Mouse (Mus musculus): ENCODE measurements around the gene Lst1.
"Not testable (repeated sequence)": the region's sequence is repeated elsewhere in the genome, so short reads cannot be mapped to it uniquely, and the experiment has no call there.

Gene Lst1

DNA sequence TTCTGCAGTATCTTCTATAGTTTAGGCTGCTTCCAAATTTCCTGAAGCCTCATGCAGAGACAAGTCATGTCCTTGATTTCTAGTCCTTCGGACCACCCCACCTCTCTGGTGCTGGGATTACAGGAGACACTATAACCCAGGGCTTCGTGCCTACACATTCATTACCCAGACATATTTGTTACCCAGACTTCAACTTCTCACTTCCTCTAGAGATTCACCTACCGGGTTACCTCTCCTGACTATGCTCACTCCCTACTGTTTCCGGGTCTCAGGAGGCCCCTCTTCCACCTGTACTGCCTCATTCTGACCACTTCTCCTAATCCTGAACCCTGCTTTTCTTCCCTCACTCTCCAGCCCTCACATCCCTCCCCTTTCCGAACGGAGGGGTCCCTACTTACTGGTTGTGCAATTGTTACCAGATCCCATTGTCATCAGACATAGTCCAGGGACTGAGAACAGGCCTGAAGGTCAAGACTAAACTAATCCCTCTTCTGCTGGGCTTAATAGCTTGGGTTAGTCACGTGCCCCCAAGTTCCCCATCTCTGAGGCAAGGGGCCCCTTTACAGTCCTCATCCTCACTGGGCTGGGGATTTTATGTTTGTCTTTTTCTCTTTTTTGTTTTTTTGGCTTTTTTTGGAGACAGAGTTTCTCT is at the start of gene Lst1:
Gene Lst1, minus strand, starts transcription at position 481 of the 652 bp plus-strand sequence.
- no peak for DNase-seq (ENCODE audit: low spot score)

DNA sequence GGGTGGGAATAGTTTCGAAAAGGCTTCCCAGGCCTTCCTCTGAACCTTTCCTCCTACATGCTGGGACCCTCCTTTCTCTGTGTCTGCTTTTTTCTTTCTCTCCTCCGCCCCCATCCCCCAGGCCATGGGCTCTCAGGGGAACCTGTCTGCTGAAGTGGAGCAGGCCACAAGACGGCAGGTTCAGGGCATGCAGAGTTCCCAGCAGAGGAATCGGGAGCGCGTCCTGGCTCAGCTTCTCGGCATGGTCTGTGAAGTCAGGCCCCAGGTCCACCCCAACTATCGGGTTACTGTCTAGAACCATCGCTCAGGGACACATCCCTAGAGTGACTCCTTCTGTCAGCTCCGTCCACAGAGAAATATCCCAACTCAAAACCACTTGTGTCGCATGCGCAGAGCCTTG is 49.3 kb upstream of the Lst1 start:
- no peak for DNase-seq (ENCODE audit: low spot score)

DNA sequence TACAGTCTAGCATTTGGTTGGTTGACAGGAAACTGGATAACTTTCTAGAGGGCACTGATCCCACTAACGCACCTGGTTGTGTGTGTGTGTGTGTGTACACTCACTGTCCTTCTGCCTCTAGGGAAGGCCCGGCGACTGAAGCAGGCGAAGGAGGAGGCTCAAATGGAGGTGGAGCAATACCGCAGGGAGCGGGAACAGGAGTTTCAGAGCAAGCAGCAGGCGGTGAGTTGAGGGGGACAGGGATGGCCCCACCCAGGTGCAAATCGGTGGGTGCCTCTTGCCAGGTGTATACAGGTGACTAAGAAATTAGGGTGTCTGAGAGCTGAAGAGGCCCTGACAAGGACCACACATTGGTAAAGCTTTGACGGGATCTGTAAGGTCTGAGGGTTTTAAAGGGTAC is 48.8 kb upstream of the Lst1 start:
- no peak for DNase-seq (ENCODE audit: low spot score)

DNA sequence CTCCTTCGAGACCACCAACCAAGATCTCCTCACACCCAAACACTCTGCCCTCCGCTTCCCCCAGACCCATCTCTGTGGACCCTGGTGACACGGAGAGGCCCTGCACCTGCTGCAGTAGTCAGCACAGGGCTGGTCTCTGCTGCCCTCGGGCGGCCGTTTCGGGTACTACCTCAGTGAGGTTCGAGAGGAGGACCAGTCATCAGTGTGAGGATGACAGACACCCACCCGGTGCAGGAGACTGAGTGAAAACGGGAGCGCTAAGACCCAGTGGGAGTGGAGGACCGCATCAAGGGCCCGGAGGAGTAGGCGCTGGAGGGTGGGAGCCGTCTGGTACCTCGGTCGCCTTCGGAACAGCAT is 48.1 kb upstream of the Lst1 start:
- DNase-seq (ENCODE audit: low spot score): peak; percentile 96

DNA sequence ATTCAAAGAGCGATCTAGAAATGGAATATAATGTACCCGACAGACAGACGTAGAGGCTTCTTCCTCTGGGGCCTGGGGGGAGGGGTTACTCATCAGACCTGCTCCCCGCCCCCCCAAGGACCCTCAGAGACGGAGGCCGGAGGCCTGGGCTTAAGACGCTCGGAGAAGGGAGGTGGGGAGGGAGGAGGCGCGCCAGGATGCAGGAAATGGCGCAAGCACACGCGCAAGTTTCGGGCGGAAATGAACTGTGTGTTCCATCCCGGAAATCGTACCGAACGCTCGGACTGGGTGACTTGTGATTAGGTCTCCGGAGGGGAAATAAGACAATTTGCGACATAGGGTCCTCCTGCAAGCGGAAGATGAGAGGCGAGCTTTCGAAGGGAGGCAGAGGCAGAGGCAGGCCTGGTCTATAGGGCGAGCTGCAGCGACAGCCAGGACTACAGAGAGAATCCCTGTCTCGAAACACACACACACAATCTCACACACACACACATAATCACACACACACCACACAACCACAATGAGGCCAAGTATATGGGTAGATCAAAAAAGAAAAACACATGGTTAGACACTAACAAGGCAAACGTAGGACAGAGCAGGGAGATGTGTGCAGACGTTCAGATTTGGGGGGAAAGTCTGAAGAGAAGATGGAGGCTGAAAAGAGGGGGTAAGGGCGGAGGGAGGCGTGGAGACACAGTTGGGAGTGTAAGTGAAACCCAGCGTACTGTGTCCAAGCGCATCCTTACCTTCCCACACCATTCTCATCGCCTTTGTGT is 47.6 kb upstream of the Lst1 start, which contains the start of gene Nfkbil1:
Gene Nfkbil1, minus strand, starts transcription at position 179 of the 776 bp plus-strand sequence.
- DNase-seq (ENCODE audit: low spot score): peak; percentile 91

DNA sequence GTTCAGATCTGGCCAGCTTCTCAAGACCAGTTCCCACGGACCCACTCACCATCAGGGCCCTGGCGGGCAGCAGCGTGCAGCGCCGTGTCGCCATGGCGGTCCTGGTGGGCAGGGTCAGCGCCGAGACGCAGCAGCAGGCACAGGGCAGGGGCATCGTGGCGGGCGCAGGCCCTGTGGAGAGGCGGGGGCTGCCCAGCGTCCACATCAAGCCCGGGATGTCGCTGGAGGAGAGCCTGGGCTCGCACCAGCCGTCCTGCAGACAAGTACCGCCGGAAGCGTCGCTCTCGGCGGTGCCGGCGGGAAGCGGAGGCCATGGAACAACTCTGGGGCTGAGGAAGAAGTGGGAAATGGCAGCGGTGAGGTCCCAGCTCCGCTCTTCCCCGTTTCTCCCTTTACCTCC is 46.7 kb upstream of the Lst1 start:
- DNase-seq (ENCODE audit: low spot score): no peak

DNA sequence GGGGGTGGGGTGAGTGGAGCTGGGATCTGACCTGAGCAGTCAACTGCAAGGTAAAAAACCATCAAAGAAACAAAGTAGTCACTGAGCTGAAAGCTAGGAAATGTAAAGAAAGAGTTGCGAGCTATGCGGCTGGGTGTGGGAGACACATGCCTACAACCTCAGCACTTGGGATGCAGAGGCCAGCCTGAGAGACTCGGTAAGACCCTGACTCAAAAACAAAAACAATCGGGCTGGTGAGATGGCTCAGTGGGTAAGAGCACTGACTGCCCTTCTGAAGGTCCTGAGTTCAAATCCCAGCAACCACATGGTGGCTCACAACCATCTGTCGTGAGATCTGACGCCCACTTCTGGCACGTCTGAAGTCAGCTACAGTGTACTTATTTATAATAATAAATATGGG is 45.9 kb upstream of the Lst1 start:
- not testable (repeated sequence) for DNase-seq (ENCODE audit: low spot score)

DNA sequence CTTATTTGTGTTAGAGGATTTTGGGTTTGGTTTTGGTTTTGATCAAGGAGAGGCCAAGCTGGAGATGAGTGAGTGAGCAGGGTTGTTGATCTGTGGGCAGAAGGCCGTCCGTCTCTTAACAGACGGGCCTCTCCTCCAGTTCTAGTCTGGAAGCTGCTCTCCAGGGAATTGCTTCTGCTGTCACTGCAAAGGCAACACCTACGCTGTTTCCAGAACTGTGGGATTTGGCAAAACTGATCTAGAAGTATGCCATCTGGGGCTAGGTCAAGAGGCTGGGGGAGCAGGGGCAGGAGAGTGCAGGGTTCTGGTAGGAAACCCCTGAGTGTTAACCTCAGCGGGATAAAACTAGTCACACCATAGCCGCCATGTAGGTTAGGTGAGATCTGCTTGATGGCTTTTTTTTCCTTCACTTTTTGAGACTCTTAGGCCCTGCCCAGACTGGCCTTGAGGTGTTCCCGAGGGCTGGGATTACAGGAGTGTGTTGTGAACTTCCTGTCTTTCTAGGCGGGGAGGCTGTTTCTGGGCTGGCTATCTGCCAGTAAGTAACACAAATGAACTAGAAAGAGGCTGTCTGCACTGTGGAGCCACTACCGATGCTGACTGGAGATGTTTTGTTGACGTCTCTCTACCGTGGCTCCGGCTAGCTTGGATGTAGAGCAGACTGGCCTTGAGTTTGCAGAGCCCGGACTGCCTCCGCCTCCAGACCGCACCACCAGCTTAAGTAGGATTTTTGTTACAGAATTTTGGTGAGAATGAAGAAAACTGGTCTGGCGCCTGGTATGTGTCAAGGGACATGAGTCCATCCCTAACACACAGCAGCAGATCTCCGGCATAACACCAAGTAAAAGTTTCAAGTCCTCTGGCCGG is 45.1 kb upstream of the Lst1 start, which contains the start of gene Atp6v1g2:
Gene Atp6v1g2, plus strand, starts transcription at position 547 of the 867 bp plus-strand sequence.
- DNase-seq (ENCODE audit: low spot score): no peak

DNA sequence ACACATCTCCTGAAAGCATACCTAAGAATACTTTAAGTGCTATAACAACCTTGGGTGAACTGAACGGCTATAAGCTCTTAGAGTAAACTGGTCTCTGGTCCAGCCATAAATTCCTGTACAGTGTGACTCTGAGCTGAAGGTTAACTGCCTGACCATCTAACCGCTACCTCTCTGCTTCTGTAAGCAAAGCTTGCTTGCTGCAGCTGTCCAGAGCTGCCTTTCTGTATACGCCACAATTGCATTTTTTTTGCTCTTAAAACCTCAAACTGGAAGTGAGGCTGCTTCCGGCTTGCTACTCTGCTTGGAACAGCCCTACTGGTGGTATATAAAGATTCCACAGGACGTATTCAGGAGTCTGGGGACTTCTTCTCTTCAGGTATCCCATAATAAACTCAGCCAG is 44.4 kb upstream of the Lst1 start:
- no peak for DNase-seq (ENCODE audit: low spot score)

DNA sequence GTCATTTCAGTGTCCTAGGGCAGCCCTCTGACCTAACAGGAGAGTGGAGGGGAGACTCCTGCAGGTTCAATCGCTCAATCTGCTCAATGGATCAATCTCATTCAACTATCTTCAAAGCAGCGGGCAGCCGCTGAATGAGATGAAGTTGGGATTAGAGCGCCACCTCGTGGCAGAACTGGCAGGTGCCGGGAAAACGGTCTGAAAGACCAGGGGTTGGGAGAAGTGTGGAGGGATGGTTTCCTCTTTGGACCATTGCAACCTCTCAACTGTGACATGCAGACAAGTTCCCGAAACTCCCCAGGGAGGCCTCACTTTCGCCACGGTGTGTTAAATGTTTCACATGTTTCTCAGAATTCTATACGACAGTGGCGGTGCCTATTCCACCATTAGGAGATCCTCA is 43.8 kb upstream of the Lst1 start:
- peak; percentile 89 for DNase-seq (ENCODE audit: low spot score)

DNA sequence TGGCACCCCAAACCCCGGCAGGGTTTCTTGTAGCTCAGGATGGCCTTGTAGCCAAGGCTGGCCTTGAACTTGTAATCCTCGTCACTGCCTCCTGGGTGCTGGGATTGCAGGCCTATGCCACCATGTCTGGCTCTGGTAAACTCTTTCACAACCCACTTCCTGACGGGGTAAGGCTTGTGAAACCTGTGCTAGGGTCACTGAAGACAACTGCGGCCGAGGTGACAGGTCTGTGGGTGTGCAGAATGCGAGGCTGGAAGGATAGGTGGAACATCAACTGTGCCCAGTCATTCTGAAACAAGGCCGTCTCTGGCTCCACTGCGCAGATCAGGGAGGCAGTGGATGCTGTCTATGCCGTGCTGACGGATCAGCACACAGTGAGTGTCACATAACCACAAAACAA is 42.8 kb upstream of the Lst1 start:
- no peak for DNase-seq (ENCODE audit: low spot score)

DNA sequence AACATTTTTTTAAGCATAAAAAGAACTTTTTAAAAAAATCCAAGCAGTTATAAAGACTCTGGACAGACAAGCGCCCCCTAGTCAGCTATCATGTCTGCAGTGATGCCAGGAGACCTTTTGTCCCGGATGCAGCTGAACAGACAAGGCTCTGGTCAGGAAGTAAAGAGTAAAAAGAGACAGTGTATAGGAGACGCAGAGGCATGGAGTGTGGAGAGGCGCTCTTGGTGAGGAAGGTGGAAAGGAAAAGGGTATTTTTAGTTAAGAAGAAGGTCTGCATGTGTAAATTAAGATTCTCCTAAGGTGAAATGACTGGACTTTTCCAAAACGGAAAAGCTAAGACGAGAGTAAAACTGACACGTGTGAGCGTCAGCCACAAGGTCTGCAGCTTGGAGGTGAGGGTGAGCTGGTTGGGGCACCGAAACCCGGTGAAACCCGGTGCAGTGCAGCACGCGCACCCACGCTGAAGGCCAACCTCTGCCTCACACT is 38.4 kb upstream of the Lst1 start:
- DNase-seq (ENCODE audit: low spot score): no peak

DNA sequence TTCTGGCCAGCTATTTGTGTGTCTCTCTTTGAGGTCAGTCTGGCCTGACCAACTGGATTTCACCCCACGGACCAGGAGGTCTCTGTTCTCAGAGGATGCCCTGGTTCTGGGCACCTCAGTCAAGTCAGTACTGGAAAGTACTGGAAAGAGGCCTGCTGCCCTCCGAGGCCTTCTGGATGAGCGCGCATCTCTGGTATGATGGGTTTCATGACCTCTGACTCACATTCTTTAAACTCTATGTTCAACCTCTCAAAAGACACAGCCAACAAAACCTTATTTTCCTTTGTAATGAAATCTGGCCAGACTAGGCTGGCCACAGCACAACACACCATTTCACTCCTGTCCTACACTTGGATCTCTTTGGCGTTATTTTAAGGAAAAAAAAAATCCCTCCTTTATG is 37.2 kb upstream of the Lst1 start:
- DNase-seq (ENCODE audit: low spot score): no peak

DNA sequence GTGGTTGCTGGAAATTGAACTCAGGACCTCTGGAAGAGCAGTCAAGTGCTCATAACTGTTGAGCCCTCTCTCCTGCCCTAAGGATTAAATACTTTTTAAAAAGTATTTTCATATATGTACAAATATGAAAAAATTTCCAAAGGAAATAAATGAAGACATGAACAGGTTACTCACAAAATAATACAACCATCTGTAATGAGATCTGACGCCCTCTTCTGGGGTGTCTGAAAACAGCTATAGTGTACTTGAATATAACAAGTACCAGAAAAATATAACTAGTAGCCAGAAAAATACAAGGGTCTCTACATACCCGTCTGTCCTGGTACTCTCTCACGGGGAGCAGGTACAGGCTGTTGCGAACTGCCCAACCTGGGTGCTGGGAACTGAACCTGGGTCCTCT is 36.4 kb upstream of the Lst1 start:
- no peak for DNase-seq (ENCODE audit: low spot score)

DNA sequence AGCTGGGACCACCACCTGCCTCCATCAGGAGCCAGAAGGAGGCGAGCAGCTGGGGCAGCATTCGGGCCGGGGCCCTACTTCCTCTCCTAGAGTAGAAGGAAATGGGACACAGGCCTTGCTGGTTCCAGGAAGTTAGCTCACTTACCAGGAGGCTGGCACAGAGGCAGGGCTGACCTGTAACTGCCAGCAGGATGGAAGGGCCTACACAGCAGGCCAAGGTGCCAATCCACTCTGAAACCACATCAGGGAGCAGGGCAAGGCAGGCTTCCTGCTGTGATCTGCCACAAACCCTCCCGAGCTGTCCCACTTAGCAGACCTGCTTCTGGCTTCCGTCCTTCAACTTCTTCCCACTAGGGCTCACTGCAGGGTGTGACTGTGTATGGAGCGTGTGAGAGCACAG is 34.1 kb upstream of the Lst1 start:
- no peak for DNase-seq (ENCODE audit: low spot score)

DNA sequence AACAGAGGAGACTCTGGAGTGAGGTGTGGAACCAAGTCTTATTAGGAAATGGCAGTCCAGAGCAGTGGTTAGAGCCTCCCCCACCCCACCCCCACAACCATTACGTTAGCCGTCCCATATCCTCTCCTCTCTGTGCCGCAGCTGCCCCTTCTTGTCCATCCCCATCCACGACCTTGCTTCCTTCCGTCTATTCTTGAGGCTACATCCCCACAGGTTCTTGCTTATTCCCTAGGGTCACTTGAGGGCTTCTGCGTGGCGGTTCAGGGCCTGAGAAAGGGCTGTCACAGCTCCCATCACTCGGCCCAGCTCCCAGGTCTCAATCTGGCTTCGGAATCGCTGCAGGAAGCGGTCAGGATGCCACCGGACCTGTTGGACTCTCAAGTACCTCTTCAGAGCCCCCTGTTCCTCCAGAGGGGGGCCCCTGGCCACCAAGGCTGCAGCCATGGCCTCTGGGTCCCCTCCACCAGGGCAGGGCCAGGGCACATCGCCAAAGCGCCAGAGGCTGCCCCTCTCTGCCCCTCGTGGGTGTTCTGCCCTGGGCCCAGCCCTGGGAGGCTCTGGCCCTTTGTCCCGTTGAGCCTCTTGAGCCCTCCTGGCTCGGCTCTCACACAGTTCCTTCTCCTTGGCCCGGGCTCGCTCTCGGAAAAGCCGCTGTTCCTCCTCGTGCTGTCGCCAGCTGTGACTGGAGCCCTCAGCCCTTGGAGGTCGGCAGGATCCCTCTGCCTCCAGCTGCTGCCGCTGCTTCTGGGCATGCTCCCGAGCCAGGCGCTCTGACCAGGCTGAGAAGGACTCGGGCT is 32.1 kb upstream of the Lst1 start, which contains the start of gene Gm16181:
Gene Gm16181, plus strand, starts transcription at position 679 of the 797 bp plus-strand sequence.
- DNase-seq (ENCODE audit: low spot score): no peak

DNA sequence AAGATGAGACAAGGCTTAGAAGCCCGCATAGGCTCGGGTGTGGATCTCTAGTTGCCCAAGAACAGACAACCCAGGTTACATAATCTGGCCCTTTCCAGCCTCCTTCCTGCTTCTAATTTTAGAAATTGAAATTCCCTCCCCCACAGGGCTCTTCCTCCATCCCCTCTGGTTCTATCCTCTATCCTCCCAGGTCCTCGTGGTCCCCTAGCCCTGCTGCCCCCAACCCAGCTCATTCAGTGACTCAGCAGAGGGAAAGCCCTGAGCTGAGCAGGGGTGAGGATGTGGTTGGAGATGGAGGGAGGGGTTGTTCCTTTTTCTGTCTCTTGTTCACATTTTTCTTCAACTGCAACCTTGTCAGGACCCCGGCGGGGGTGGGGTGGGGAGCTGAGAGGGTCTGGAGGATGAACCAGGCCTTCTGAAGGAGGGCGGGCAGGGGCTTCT is 31.4 kb upstream of the Lst1 start:
- no peak for DNase-seq (ENCODE audit: low spot score)

DNA sequence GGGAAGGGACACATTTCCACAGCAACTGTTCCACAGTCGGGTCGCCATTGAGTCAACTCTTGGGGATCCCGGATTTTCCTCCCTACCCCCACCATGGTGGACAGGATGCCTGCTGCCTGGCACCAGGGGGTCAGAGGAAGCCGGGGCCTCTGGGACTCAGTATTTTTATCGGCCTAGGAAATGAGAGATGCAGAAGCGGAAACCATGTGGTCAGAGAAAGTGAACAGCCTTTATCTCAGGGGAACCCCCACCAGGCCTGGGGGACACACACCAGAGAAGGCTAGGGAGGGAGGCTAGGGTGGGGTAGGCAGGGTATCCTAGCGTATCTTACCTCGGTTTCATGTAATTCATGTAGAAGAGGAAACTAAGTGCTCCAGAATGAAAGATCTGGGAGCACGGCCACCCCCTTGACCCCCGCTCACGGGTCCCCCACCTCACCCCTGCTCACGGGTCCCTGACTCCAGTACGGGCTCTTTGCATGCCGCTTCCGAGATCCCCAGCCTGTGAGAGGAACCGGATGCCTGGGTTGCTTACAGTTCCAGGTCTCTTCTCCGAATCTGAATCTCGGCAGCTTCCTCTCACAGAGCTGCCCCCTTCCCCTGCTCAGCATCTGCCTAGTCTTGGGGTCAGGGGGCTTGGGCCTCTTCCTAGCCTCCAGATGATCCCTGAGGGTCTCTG is 30.4 kb upstream of the Lst1 start:
- no peak for DNase-seq (ENCODE audit: low spot score)

DNA sequence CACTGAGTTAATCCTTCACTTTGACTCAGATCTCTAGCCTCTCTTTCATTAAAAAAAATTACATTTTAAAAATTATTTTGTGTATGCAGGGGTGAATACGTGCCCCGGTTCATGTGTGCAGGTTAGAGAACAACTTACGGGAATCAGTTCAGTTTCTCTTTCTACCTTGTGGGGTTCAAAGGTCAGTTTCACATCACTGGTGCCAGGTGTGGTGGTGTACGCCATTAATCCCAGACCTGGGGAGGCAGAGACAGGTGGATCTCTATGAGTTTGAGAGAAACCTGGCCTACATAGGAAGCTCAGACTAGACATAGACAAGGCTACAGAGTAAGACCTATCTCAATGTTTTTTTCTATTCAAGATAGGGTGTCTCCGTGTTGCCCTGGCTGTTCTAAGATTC is 24.8 kb upstream of the Lst1 start:
- DNase-seq (ENCODE audit: low spot score): no peak

DNA sequence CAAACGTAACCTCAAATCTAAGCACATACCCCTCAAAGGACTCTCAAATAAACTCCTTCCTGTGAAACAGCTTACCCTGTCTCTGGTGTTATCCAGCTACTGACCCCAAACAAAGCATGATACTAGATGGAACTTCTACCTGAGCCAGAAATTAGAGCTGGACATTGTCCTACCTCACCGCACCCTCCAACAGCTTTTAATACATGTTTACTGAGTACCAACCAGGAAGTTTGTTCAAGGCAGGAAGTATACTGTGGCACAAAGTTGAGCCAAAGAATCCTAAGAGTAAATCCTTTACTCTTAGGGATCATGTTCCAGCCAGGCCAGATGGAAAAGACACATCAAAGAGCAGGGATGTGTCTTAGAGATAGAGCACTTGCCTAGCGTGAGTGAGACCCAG is 22.4 kb upstream of the Lst1 start:
- DNase-seq (ENCODE audit: low spot score): no peak

Data from layer of hippocampus, adult 9-10 months (tissue).